In genomic region chr7:144684467-144684866, GRCm38 (mm10) we compare ENCODE assay signal across 9 mouse cellular contexts.
DNase-seq lines count a peak whose midpoint lies in the region; ATAC-seq and TF ChIP-seq lines count a peak whose summit lies in the region.
"Had no signal": no experiment of that assay in that cellular context is flagged by ENCODE, and none has a peak within 500 bp of the region (broad histone marks: within the 10 kb centered on the region; RNA-seq: fewer than 3 reads in every experiment).

No protein-coding gene starts in this region.

- peak; percentile 60 to 71 for DNase-seq in kidney, postnatal 4 days
- DNase-seq in kidney, postnatal 25 days = no peak
- peak; percentile 32 for DNase-seq in MN1 (ENCODE audit: low spot score)
- peak; percentile 47 for DNase-seq in lung, postnatal 14 days
- no peak for DNase-seq in gastrocnemius, postnatal 36 days
- DNase-seq in kidney, adult 2 months = no peak

- TF ChIP-seq CTCF in kidney, adult 2 months (conservative IDR thresholded peaks at IDR 0.05; ENCODE audit: insufficient read depth, insufficient read length, low read depth, low read length) = no peak

- no peak overlapping the region for H3K27ac ChIP-seq in kidney, adult 2 months (ENCODE audit: insufficient read depth, low read depth, low read length)
- H3K27ac ChIP-seq: kidney, postnatal 0 days had no signal

- intact Hi-C loops in gastrocnemius, postnatal 36 days (cut with DNase I) = no loop called here

- ATAC-seq in common myeloid progenitor, adult 5-6 weeks (replicated peaks; ENCODE audit: low read depth, poor library complexity, severe bottlenecking) = peak; percentile 78

- WGBS in kidney, adult 2 months = 27% methylated on average over 5 of the region's 5 CpGs

- H3K36me3 ChIP-seq in kidney, adult 2 months (ENCODE audit: control insufficient read depth, insufficient read depth, low read length) = no peaks in the 10 kb centered on the region

- TF ChIP-seq POLR2A in kidney, adult 2 months (IDR thresholded peaks at IDR 0.05; ENCODE audit: low read depth, low read length) = no peak

- no peak overlapping the region for H3K4me3 ChIP-seq in kidney, adult 2 months (ENCODE audit: insufficient read depth, low read depth, low read length)
- H3K4me3 ChIP-seq: megakaryocyte, embryonic 14.5 days had no signal

- H3K27me3 ChIP-seq in kidney, adult 2 months (replicated peaks; ENCODE audit: control insufficient read depth, insufficient read depth, low read length) = no peaks in the 10 kb centered on the region

- no peaks in the 10 kb centered on the region for H3K4me1 ChIP-seq in kidney, adult 2 months (ENCODE audit: control insufficient read depth, insufficient read depth, low read length)

Comparison
In these comparisons a context has a peak if more than half of its experiments do, and no peak if none do; other contexts are left out.
1. DNase-seq: peak in kidney, postnatal 4 days (2 of 2), MN1 (single experiment) and lung, postnatal 14 days (single experiment); none in kidney, postnatal 25 days (0 of 2), gastrocnemius, postnatal 36 days (0 of 2) and kidney, adult 2 months (single experiment).